Mouse (Mus musculus) C2C12 (cell line): ENCODE data around the gene Trim11. TPM values are rescaled to one million over a fixed set of nuclear protein-coding genes. Genes with fewer than 3 reads are reported as not detected.

ENCODE experiments used
- H3K27me3 ChIP-seq: one replicate; pipeline ENCODE4 v1.6.1; 2011; ENCODE audit not compliant: control insufficient read depth, insufficient read depth, insufficient read length
- H3K36me3 ChIP-seq: one replicate; pipeline ENCODE4 v1.6.1; 2011; ENCODE audit not compliant: control insufficient read depth, insufficient read depth
- H3K4me3 ChIP-seq: one replicate; pipeline ENCODE4 v1.5.1; 2011; ENCODE audit warnings: mild to moderate bottlenecking, control low read depth; ENCODE audit not compliant: poor library complexity, insufficient read depth, severe bottlenecking
- H3K79me2 ChIP-seq: one replicate; pipeline ENCODE4 v1.6.1; 2011; ENCODE audit not compliant: control insufficient read depth, insufficient read depth
- H3K79me3 ChIP-seq: one replicate; pipeline ENCODE4 v1.6.1; 2011; ENCODE audit warnings: low read depth, control low read depth
- H3ac ChIP-seq: one replicate; pipeline ENCODE3; 2011; ENCODE audit warnings: low read depth; ENCODE audit not compliant: control insufficient read depth, insufficient read length
- CEBPB ChIP-seq: IDR thresholded peaks from one replicate; pipeline ENCODE4 v1.6.1; 2011; ENCODE audit warnings: low read depth, mild to moderate bottlenecking, control low read depth, moderate library complexity
- CTCF ChIP-seq: IDR thresholded peaks from one replicate; pipeline ENCODE4 v1.5.1; 2011; ENCODE audit not compliant: control insufficient read depth, insufficient read depth, insufficient read length
- FOSL1 ChIP-seq: IDR thresholded peaks from one replicate; pipeline ENCODE4 v1.8.0; 2011; ENCODE audit warnings: mild to moderate bottlenecking, low read length; ENCODE audit not compliant: poor library complexity, insufficient read depth, severe bottlenecking
- MAX ChIP-seq: IDR thresholded peaks from one replicate; pipeline ENCODE4 v1.6.1; 2011; ENCODE audit warnings: mild to moderate bottlenecking, control low read depth
- MYOD1 ChIP-seq: IDR thresholded peaks from one replicate; pipeline ENCODE4 v1.6.1; 2011; ENCODE audit warnings: low read depth; ENCODE audit not compliant: control insufficient read depth, insufficient read length
- MYOG ChIP-seq: IDR thresholded peaks from one replicate; pipeline ENCODE4 v1.6.1; 2011; ENCODE audit not compliant: control insufficient read depth, insufficient read length; ENCODE audit errors: extremely low read depth
- USF1 ChIP-seq: IDR thresholded peaks from one replicate; pipeline ENCODE4 v1.6.1; 2011; ENCODE audit warnings: low read depth, mild to moderate bottlenecking, control low read depth, moderate library complexity
- long read RNA-seq, 2 experiments: library from polyadenylated mRNA; unstranded; transcript quantifications; one replicate each; pipeline ENCODE4 v2.0.0; 2019 to 2020
- polyA plus RNA-seq: library from polyadenylated mRNA; unstranded; fragments of >200 nt; fragmentation: generic; extraction: Trizol; gene quantifications from one replicate; pipeline ENCODE4 v1.2.1, GENCODE M21; 2012; ENCODE audit warnings: missing spikeins

The Trim11 gene
- polyA plus RNA-seq = 15.1 TPM
- long read RNA-seq, experiment 1, partial matches to known transcripts = 1 of 9 reads
- long read RNA-seq, experiment 1, other reads (novel, unspliced or antisense) = 8 of 9 reads
- long read RNA-seq, experiment 2, partial matches to known transcripts = 24 of 103 reads
- long read RNA-seq, experiment 2, other reads (novel, unspliced or antisense) = 79 of 103 reads

DNA sequence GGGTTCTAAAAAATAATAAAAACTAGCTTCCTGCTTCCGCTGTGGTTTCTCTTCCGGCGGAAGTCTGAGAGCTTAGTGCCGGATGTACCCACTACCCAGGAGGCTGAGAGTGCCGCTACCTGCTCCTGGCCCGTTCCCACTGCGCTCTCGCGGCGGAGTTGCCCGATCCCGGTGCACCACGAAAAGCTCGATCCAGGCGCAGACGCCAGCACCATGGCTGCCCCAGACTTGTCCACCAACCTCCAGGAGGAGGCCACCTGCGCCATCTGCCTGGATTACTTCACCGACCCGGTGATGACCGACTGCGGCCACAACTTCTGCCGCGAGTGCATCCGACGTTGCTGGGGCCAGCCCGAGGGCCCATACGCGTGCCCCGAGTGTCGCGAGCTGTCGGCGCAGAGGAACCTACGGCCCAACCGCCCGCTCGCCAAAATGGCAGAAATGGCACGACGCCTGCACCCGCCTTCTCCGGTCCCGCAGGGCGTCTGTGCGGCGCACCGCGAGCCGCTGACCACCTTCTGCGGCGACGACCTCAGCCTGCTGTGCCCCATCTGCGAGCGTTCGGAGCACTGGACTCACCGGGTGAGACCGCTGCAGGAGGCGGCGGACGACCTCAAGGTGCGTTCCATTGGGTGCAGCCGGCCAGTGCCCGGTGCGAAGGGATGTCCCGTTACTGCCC, at the start of gene Trim11:
Trim11 (plus strand) TSS at position 67 of the 679 bp plus-strand sequence.
- Histone ChIP-seq H3ac (peak within 1 kb of the TSS; percentile 94), H3K79me2 (peaks cover 88% of the 10 kb centered on the region), H3K36me3 (peaks cover 12% of the 10 kb centered on the region), H3K79me3 (peaks cover 49% of the 10 kb centered on the region), H3K4me3 (peak within 1 kb of the TSS; percentile 57), H3K27me3 (no peaks in the 10 kb centered on the region)
- TF ChIP-seq MYOD1 (no peak), CEBPB (no peak), MAX (no peak), FOSL1 (no peak), MYOG (no peak), USF1 (no peak), CTCF (no peak)

DNA sequence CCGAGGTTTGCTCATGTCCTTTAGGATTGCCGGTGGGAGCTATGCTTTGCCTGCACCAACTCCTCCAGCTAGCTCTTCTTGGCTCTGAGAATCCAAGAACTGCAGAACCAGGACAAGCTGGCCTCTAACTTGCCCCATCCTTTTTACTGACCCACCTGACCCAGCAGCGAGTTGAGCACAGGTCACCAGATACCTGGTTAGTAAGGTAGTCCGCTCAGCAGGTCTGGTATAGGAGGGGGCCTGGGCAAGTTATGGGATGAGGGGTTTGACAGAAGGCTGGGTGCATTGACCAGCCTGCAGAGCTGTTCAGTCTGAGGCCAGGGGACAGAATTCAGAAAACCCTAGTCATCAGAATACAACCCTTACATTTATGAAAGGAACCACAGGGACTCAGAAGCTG, 48.8 kb upstream of the Trim11 start:
- Histone ChIP-seq H3ac (no peak overlapping the region), H3K79me2 (no peaks in the 10 kb centered on the region), H3K79me3 (no peaks in the 10 kb centered on the region), H3K27me3 (no peaks in the 10 kb centered on the region), H3K36me3 (peaks cover 25% of the 10 kb centered on the region), H3K4me3 (no peak overlapping the region)
- no peak for TF ChIP-seq MYOG
- TF ChIP-seq USF1 = no peak
- TF ChIP-seq FOSL1 = no peak
- TF ChIP-seq MYOD1 = no peak
- TF ChIP-seq CTCF = no peak
- TF ChIP-seq CEBPB = no peak
- no peak for TF ChIP-seq MAX

DNA sequence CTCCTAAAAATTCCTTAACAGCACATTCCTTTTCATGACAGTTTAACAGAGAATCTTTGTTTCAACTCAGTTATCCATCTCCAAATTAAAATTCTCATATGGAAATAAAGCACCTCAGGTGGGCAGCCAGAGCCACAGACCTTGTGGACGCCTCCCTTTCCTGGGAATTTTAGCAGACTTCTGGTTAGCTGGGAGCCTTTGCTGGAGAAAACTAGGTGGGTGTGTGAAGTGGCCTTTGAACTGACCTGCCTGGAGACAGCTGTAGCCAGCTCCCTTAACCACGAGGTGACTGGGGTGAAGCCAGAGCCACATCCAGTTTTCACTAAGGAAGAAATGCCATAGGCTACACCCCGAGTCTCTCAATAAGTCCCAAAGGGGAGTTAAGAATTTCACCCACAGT, 48.3 kb upstream of the Trim11 start:
- TF ChIP-seq MYOD1 (no peak), CEBPB (no peak), CTCF (no peak), FOSL1 (no peak), MYOG (no peak), USF1 (no peak)
- H3K79me3 ChIP-seq = no peaks in the 10 kb centered on the region
- H3K4me3 ChIP-seq = no peak overlapping the region
- H3K27me3 ChIP-seq = no peaks in the 10 kb centered on the region
- H3K36me3 ChIP-seq = peaks cover 30% of the 10 kb centered on the region
- H3ac ChIP-seq = no peak overlapping the region
- no peaks in the 10 kb centered on the region for H3K79me2 ChIP-seq

DNA sequence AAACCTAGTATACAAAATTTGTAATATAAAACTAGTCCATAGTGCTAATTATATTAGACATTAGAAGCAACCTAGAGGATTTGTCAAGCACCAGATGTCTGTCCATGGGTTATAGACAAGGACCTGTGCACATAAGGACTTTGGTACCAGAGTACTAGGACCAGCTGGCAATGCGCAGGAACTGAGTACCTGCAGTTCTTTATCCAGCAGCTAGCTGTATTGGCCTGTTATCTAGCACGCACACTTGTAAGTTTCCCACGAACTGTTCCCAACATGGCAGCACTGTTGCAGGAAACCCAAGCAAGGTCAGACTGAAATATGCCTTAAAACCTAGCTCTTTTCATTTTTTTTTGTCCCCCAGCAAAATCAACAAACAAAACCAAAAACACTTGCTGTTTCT, 47.6 kb upstream of the Trim11 start:
- TF ChIP-seq MYOG = no peak
- no peak for TF ChIP-seq MAX
- no peak for TF ChIP-seq CEBPB
- no peak for TF ChIP-seq MYOD1
- TF ChIP-seq CTCF = no peak
- no peak for TF ChIP-seq USF1
- TF ChIP-seq FOSL1 = no peak
- Histone ChIP-seq H3K79me2 (no peaks in the 10 kb centered on the region), H3ac (no peak overlapping the region), H3K79me3 (no peaks in the 10 kb centered on the region), H3K27me3 (no peaks in the 10 kb centered on the region), H3K4me3 (no peak overlapping the region), H3K36me3 (peaks cover 31% of the 10 kb centered on the region)

DNA sequence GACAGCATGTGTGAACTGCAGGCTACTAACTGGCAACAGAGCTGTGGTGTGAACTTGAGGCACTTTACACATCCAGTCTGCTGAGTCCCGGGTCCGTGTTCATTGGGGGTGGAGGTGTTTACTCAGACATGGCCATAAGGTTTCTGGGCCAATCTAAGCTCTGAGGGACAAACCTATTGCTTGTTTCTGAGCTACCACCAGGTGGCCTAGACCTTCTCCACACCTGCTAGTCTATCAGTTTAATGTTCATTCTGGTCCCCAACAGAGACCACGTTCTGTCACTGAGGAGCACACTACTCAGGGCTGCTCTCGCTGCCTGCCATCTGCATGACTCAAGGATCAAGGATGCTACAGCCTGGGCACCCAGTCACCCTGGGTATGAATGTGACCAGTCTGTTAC, 46.3 kb upstream of the Trim11 start:
- no peak overlapping the region for H3K4me3 ChIP-seq
- H3K79me3 ChIP-seq = peaks cover 4% of the 10 kb centered on the region
- H3K79me2 ChIP-seq = peaks cover 11% of the 10 kb centered on the region
- peaks cover 43% of the 10 kb centered on the region for H3K36me3 ChIP-seq
- no peaks in the 10 kb centered on the region for H3K27me3 ChIP-seq
- no peak overlapping the region for H3ac ChIP-seq
- no peak for TF ChIP-seq MYOD1
- TF ChIP-seq CEBPB = no peak
- no peak for TF ChIP-seq MAX
- TF ChIP-seq USF1 = no peak
- TF ChIP-seq FOSL1 = no peak
- TF ChIP-seq MYOG = no peak
- no peak for TF ChIP-seq CTCF
